Mouse (Mus musculus) liver (tissue): ENCODE measurements around the gene Cdk19.

Source experiments
- DNase-seq: peaks from one replicate; pipeline ENCODE4 v3.0.0-alpha.2; 2020; ENCODE audit warnings: mixed read lengths

The Cdk19 gene

DNA sequence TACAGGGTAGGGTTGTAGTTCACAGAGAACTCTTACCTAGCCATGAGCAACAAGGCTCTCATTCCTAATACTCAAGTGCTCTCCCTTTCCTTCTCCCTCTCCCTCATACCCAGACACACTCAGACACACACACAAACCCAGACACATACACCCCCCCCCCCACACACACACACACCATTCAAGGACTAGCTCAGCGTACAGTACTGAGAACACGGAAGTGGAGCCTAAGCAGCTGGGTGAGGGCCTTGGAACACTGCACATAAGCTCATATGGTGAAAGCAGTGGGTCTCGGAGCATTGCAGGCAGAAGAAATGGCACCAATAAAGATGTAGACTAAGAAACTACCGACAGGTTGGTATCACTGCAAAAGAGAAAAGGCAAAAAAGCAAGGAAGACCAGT, 105.2 kb downstream of the Cdk19 start:
- no peak for DNase-seq

DNA sequence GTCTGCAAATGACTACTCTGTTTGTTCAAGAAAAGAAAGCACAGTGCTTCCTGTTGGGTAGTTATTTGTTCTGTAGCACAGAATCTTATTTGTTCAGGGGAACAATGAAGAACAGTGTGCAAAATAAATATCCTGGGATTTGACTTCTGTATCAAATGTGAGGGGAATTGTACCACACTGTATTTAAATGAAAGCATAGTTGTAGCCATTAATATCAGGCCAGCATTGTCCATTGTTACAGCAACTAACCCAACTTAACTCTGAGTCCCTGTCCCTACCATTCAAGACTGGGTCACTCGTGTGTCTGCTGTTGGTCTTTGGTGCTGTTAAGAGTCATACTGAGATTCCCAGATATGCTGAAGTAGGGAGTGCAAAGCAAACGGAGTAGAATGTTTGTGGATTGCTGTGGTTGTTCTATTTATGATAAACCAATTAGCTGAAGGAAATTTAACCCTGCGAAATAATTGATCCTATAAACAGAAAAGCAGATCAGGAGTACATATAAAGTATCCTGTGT, 106.8 kb downstream of the Cdk19 start:
- DNase-seq: no peak

DNA sequence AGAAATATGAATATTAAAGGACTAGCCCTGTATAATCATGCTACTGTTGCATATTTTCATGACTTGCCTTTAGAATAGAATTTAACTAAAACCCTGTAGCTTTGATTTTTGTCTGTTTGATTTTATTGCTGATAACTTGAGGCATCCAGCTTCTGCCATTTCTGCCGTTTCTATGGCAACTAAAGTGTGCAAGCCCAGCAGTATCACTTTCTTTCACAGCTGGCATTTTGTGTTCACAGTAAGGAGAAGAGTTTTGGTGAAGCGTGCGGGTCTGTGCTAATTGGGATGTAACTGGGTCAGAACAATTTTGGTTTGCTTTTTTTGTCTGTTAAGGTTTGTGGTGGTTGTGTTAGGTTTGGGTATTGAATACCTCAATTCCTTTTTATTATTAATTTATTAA, 107.3 kb downstream of the Cdk19 start:
- no peak for DNase-seq

DNA sequence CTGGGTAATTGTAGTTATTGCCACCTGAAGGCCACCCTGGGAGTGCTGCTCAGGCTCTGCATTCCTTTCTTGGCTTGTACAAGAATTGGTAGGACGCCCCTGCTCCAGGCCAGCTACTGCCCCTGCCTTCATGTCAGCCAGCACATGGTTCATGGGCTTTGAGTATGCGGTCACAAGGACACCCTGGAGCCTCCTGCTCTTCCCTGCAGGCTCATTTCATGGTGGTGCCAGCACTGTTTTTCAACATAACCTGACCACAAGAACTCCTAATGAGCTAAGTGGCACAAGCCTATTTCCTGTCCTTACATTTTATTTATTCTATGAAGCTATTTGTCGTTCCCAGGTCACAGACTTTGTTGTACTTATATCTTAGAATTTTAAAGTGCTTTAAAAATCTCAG, 107.9 kb downstream of the Cdk19 start:
- DNase-seq: no peak

DNA sequence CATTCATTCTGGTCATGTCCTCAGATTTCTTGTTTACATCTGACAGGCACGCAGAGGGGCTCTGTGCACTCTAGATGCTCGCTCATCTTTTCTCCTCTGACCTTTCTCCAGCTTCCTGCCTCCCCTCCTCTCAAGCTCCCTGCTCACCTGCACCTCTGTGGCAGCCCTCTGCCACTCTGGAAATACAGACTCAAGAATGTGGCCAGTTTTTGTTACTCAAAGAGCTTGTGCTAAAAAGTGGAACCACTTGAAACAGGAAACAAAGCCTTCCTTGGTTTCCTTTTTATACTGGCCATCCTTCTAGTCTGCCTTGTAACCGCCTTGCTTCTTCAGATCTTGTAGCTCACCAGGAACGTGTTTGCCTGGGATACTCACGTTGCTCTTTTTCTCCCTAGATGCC, 108.6 kb downstream of the Cdk19 start:
- no peak for DNase-seq

DNA sequence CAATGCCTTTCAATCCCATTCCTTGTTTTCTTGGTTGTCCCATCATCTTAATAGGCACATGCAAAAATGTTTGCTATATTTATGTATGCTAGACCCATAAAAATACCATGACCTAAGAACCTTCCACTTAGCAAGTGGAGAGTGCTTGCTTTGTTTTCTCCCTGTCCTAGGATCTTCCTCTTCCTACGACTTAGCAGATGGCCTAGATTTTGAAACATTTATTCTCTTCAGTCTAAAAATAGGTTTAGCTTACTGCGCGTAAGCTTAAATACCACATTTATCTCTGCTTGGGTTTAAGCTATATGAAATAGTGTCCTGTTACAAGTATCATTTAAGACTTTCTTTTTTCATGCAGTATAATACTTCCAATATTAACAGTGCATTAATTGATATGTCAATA, 109.1 kb downstream of the Cdk19 start:
- DNase-seq: no peak

DNA sequence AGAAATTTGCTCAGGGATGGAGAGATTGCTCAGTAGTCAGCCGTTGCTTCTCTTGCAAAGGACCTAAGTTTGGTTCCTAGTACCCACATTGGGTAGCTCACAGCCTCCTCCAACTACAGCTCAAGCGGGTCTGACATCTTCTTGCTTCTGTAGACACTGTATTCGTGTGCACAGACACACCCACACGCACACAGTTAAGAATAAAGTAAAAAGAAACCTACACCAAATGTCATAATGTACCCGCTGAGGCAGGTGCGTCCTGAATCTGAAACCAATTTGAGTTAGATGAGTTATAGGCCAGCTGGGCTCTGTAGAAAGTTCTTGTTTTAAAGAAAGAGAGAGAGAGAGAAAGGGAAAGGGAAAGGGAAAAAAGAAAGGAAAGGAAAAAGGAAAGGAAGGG, 110.2 kb downstream of the Cdk19 start:
- no peak for DNase-seq

DNA sequence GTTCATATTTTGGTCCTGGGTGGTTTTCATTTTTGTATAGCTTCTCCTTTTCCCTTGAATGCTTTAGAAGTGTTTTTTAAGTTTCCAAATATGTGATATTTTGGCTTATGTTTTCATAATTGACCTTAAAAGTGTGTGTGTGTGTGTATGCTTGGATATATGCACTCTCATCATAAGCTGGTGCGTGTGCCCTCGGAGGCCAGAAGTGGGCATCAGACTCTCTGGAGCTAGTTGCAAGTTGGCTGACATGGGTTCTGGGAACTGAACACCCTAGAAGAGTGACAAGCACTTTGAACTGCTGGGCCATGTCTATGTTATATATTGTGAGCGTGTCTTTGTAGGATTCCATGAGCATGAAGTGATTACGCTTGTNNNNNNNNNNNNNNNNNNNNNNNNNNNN, 110.8 kb downstream of the Cdk19 start:
- no peak for DNase-seq

DNA sequence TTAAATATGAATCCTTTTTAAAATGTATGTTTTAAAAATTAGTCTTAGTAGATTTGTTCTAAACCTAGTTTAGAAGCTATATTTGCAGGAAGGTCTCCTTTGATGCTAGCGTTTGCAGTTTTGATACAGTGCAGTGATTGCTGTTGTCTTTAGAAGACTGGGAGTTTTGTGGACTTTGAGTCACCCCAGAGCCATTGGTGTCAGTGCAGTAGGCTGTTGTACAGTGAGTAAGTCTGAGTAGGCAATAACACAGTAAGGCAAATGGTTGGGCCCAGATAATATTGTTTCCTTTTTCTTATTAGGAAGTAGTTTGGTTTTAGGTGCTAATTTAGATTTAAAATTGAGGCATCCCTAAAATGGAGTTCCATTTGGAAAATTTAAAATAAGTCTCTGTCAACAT, 117.8 kb downstream of the Cdk19 start:
- DNase-seq: no peak

DNA sequence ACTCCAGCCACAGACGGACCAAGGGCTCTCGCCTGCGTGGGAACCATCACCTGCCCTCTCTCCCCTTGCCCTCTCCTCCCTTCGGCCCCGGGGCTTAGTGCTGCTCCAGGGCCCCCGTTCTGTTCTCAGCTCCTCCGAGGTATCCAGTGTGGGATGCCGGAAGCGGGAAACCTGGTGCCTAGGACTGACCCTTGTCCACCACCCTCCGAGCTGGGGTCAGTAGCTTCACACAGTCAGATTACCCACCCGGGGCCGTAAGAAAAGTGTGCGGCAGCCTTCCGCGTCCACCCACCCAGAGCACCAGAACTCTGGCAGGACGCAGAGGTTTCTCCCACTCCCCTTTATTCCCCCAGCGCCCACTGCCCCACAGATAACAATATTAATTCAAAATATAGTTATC, 119.8 kb downstream of the Cdk19 start:
- DNase-seq: no peak

DNA sequence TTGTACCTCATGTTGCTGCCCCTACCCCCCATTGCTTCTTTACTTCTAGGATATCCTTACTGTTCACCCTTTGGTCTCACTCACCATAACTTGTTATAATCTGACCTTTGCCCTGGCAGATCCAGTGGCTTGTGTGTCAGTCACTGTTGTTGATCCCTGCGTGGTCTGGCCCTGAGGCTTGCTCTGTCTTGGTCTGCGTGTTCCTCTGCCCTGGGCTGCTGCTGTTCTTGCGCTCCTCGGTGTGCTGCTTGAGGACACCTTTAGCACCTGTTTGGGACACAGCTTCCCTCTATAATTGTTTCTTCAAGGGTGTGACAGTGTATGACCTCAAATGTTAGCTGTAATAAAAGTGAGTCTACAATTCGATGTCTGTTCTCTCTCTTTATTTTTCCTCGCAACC, 122.0 kb downstream of the Cdk19 start:
- no peak for DNase-seq

DNA sequence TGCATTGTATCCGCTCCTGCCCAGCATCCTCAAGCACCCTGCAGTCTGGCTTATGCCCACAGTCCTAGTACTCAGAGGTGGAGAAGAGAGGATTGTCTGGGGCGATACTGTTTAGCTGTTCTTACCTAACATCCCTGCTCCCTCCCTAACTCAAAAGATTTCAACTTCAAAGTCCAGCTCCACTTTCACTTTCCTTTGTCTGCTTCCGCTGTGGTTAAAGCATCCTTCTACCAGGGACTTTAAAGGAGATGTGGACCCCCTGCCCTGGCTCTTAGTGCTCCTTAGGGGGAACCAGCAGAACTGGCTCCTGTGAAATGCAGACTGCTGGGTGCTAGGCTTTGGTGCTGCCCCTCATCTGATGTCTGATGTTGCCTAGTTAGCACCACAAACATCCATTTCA, 122.9 kb downstream of the Cdk19 start:
- no peak for DNase-seq

DNA sequence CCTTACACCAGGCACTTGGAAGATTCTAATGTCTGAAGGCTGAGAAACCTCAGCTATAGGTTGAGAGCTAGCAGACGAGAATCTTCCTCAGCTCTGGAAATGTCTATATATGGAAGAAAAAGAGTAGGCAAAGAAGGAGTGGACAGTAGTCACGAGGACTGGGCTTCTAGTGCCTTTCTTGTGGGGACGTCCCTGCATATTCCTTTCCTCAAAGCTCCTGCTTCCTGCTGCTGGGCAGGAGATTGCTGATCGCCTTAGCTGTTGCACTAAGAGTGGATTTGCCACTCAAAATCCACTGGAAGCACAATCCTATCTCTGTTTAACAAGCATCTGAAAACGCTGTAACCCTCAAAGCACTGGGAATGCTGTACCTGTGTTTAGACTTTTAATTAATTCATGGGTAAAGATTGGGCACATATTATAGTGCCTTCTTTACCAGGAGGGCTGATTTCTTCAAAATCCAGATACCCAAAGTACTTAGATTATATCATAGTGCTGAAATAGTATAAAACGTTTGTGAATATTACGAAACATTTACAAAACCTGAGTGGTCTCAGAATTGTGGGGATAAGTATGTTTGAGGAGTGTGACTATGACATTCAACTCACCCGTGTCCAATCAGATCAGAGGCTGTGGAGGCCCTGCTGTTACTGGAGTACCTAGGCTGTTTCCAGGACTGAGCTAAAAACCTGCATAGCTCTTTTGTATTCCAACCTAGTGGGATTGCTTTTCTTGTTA, 128.0 kb downstream of the Cdk19 start:
- no peak for DNase-seq

DNA sequence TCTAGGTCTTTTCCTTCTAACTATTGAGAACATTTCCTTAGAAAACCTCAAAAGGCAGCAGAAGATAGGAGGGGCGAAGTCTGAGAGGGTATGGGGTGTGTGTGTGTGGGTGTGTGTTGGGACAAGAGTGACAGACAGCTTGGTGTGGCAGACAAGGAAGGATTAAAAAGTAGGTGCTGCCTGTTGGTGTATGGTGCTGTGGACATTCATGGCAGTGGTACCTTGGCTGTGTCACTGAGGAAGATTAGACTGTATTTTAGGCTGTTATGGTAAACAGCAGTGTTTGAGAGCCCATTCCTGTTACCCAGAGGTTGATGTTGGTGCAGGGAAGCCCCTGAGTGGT, 128.5 kb downstream of the Cdk19 start:
- DNase-seq: no peak

DNA sequence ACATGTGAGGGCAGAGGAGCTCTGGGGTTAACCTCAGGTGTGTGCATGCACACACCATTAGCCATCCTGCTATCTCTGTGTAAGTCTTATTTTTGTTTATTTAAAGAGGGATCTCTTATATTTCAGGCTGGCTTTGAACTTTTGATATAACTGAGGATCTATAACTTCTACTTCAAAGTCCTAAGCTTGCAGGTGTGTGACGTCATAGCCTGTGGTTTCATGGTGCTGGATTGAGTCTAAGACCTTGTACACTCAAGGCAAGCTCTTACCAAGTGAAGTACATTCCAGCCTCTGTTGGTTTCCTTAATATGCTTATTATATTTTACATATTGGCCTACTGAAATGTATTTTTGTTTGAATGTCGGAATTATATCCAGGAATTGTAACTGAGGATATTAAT, 129.8 kb downstream of the Cdk19 start:
- DNase-seq: no peak

DNA sequence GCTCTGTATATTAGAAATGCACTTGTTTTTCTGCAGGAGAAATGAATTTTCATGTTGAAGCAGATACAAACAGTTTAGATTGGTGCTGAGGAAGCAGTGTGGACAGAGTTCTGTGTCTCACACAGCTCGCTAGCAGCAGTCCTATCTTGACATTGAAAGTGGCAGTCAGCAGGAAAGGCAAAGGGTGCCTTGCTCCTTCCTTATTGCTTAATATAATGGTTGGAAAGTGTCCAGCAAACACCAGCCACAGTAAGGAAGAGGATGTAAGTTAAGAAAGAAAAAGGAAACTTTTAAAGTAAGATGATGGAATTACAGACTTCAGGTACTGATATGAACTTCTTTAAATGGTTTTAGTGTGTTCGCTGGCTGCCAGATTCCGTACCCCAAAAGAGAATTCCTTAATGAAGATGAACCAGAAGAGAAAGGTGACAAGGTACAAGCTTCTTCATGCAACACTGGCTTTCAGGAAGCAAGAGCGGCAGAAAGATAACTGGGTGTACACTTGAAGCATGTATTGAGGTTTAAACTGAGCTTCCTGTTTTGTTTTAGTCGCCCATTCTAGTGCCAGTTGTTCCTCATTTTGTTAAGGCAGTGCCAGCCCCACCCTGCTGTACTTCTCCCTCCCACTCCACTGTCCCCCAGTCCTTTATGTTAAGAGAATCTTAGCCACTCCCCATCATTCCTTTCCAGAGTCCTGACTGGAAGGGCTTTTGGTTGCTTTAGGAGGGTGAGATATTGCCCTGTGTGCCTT, 137.3 kb downstream of the Cdk19 start:
- no peak for DNase-seq

DNA sequence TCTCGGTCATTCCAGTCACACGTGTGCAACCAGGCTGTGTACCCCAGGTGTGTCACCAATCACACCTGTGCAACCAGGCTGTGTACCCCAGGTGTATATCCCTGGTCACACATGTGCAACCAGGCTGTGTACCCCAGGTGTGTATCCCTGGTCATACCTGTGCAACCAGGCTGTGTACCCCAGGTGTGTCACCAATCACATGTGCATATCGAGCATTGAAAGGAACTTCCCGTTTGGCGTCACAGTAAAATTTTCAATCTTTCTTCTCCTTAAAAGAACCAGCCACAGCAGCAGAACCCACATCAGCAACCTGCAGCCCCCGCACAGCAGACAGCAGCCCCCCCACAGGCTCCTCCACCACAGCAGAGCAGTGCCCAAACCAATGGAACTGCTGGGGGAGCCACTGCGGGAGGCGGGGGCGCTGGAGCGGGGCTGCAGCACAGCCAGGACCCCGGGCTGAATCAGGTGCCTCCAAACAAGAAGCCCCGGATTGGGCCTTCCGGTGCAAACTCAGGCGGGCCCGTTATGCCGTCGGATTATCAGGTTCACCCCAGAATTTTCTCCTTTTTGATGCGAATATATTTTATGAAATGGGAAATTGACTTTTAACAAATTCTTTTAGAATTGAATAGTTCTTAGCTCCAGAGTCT, 138.2 kb downstream of the Cdk19 start:
- no peak for DNase-seq

DNA sequence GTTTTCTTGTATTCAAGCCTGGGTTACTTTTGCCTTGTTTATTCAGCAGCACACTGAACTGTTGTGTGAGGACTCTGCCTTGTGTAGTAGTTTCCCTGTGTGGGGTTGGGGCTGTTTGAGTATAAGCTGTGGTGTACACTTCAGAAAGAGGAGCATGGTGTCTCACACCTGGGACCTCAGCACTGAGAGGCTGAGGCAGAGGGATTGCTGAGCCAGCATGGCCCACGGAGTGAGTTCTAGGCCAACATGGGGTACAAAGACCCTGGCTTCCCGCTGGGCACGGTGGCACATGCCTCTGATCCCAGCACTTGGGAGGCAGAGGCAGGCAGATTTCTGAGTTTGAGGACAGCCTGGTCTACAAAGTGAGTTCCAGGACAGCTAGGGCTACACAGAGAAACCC, 139.3 kb downstream of the Cdk19 start:
- DNase-seq: no peak

DNA sequence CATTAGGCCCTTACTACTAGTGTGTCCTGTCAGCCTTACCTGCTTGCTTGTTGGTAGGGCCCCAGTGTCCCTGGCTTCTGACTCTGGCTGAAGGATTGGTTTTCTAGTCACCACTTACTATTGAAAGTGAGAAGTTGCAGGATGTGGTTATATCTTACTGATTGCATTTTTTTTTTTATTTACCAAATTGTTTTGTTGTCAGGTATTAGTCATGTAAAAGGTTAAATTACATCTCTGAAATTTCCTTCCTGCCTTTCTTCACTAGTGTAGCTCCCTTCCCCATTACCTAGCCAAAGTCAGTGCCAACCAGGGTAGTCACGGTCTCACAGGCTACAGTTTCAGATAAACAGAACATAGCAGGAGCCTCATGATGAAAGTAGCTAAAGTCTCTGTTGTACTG, 139.9 kb downstream of the Cdk19 start:
- no peak for DNase-seq

DNA sequence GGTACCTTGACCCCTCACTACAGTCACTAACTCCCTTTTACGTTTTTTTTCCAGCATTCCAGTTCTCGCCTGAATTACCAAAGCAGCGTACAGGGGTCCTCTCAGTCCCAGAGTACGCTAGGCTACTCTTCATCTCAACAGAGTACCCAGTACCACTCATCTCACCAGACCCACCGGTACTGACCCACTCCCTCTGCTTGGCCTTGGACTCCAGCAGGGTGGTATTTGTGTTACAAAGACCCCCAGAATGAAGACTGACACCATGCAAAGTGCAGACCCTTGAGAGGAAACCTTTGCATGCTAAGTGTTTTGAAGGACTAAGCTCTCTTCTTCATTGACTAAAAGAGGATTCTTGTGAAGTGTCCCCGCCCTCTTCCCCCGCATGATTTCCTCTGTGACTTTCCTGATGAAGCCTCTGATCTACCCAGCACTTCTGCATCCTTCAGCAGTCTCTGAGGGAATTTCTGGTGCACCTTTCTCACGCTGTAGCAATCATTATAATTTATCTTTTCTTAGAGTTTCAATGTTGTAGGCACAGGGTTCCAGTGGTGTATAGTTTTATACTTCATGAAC, 140.3 kb downstream of the Cdk19 start:
- DNase-seq: no peak

DNA sequence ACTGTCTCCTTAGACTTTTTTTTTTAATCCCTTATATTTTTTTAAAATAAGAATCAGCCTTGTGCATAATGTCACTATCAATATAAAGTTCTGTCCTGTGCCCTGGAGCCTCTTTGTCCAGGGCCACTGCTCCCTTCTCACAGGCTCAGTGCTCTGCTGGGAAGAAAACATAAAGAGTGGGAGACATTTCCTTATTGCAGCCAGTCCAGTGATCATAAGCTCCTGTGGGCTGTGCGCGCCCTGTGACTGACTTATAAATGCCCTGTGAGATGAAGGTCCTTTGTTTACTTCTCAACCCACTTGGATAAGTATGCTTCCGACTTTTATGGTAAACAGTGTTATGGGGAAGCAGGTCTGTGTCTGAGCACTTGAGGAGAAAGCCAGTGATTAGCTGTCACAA, 142.2 kb downstream of the Cdk19 start:
- DNase-seq: no peak

DNA sequence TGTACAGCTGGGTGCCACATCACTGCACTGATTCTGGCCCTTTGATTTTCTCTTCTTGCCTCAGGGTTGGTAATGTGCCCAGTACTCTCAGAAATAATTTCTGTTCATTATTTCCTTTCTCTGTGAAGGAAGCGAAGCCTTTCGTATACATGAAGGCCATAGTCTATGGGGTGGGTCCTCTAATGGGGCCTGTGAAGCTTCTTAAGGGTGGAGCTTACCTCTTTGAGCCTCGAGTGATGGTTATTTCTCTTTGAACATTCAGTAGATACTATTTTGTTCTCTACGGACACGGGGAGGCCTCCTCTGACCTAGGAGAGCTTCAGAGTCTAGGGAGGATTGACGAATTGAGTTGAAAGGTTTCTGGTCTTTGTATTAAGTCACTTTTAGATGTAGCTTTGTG, 142.9 kb downstream of the Cdk19 start:
- no peak for DNase-seq

DNA sequence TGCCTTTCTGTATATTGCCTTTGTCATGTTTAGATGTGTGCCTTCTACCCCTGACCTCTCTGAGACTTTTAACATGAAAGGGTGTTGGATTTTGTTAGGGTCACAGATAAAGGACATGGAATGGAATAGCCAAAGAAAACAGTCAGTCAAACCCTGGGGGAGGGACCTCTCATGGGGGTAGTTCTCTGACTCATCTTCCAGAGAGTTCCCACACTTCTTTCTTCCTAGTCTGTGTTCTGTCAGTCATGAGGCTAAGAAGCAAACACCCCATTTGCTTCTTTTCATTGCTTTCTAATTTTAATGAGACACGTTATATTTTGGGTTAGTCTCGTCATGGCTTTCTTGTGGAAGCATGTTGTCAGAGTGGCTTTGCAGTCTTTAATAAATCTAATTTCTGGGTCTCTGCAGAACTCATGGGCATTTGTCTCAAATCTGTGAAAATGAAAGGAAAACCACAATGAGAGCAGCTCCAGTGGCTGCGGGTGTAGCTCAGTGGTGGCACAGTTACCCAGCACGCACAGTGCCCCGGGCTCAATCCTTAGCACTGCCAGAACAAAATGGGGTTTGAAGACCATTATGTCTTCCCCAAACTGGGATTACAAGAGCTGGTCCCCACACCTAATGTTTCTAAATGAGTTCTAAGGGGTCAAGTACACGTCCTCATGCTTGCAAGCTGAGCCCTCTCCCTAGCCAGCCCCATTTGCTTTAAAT, 149.9 kb downstream of the Cdk19 start:
- DNase-seq: no peak
